Mouse (Mus musculus) E14TG2a.4 (cell line): ENCODE data around the gene Utp14a.

ENCODE experiments used
- CTCF ChIP-seq: conservative IDR thresholded peaks from 2 replicates; pipeline ENCODE4 v1.5.1; 2014; ENCODE audit warnings: low read length
- POU5F1 ChIP-seq: IDR thresholded peaks from 2 replicates; pipeline ENCODE4 v1.6.1; 2014; ENCODE audit warnings: low read length, borderline replicate concordance

GRCm38 (mm10) chrX:48207761-48208487, 48.7 kb upstream of the Utp14a start:
- TF ChIP-seq CTCF: no peak
- no peak for TF ChIP-seq POU5F1
